Mouse (Mus musculus): ENCODE measurements around the gene Slc38a10.

- TF ChIP-seq POLR2A (IDR thresholded peaks at IDR 0.05; ENCODE audit: control insufficient read depth, low read depth, low read length): no peak
- no peak for TF ChIP-seq CTCF (IDR thresholded peaks at IDR 0.05; ENCODE audit: control insufficient read depth, insufficient read depth, insufficient replicate concordance, low read depth, low read length)
Observed at GRCm38 (mm10) chr11:120139309-120139731, 11.8 kb downstream of the Slc38a10 start.
